Comparison of ENCODE assay signal across 11 mouse cellular contexts in genomic region chr12:50698613-50699442, GRCm38 (mm10). TPM values are rescaled to one million over a fixed set of nuclear protein-coding genes. Genes with fewer than 3 reads are reported as not detected.
A peak's percentile ranks its signal among the peaks of the same experiment; 100 is the strongest.
DNase-seq lines count a peak whose midpoint lies in the region; ATAC-seq lines count a peak whose summit lies in the region.
"Had no signal": no experiment of that assay in that cellular context is flagged by ENCODE, and none has a peak within 500 bp of the region (broad histone marks: within the 10 kb centered on the region; RNA-seq: fewer than 3 reads in every experiment).

No protein-coding gene starts in this region.

- H3K4me1 ChIP-seq in hindbrain, embryonic 11.5 days (replicated peaks; ENCODE audit: control insufficient read depth, insufficient read depth, low read length) = no peaks in the 10 kb centered on the region
- peaks cover 3% of the 10 kb centered on the region; the same call in 1 of the 2 replicates for H3K4me1 ChIP-seq in hindbrain, embryonic 12.5 days
- H3K4me1 ChIP-seq in forebrain, embryonic 12.5 days = peaks cover 6% of the 10 kb centered on the region; the same call in 1 of the 2 replicates
- peaks cover 7% of the 10 kb centered on the region for H3K4me1 ChIP-seq in lung, embryonic 15.5 days
- no peaks in the 10 kb centered on the region for H3K4me1 ChIP-seq in heart, embryonic 11.5 days (ENCODE audit: control insufficient read depth, insufficient read depth, low read length)
- H3K4me1 ChIP-seq: heart, embryonic 13.5 days had no signal

- H3K4me3 ChIP-seq in hindbrain, embryonic 11.5 days (ENCODE audit: low read depth, low read length) = no peak overlapping the region
- H3K4me3 ChIP-seq in hindbrain, embryonic 12.5 days = no peak overlapping the region
- H3K4me3 ChIP-seq in forebrain, embryonic 12.5 days (replicated peaks) = no peak overlapping the region
- H3K4me3 ChIP-seq in lung, embryonic 15.5 days = no peak overlapping the region
- H3K4me3 ChIP-seq in heart, embryonic 11.5 days (ENCODE audit: low read depth, low read length) = no peak overlapping the region
- H3K4me3 ChIP-seq: erythroblast, embryonic 14.5 days; heart, embryonic 13.5 days had no signal

- DNase-seq in hindbrain, embryonic 11.5 days (ENCODE audit: low spot score) = peak; percentile 6
- DNase-seq in NIH3T3 (ENCODE audit: low read depth) = peak; percentile 2
- no peak for DNase-seq in urinary bladder, adult 18-20 months (ENCODE audit: low spot score in 2 of 2)
- DNase-seq in thymus, postnatal 4 days = no peak

- H3K36me3 ChIP-seq in hindbrain, embryonic 11.5 days (ENCODE audit: control insufficient read depth, insufficient read depth, low read length) = no peaks in the 10 kb centered on the region
- no peaks in the 10 kb centered on the region for H3K36me3 ChIP-seq in hindbrain, embryonic 12.5 days
- H3K36me3 ChIP-seq in forebrain, embryonic 12.5 days (replicated peaks) = no peaks in the 10 kb centered on the region
- no peaks in the 10 kb centered on the region for H3K36me3 ChIP-seq in lung, embryonic 15.5 days
- H3K36me3 ChIP-seq in heart, embryonic 11.5 days (ENCODE audit: control insufficient read depth, insufficient read depth, low read length) = no peaks in the 10 kb centered on the region
- H3K36me3 ChIP-seq: heart, embryonic 13.5 days had no signal

- no peaks in the 10 kb centered on the region for H3K9me3 ChIP-seq in hindbrain, embryonic 11.5 days (ENCODE audit: control insufficient read depth, low read length)
- H3K9me3 ChIP-seq in hindbrain, embryonic 12.5 days (replicated peaks) = no peaks in the 10 kb centered on the region
- H3K9me3 ChIP-seq in forebrain, embryonic 12.5 days = no peaks in the 10 kb centered on the region
- no peaks in the 10 kb centered on the region for H3K9me3 ChIP-seq in lung, embryonic 15.5 days
- no peaks in the 10 kb centered on the region for H3K9me3 ChIP-seq in heart, embryonic 11.5 days (replicated peaks; ENCODE audit: control insufficient read depth, low read length)
- H3K9me3 ChIP-seq: heart, embryonic 13.5 days had no signal

- no peak overlapping the region for H3K9ac ChIP-seq in hindbrain, embryonic 11.5 days (ENCODE audit: low read depth, low read length)
- H3K9ac ChIP-seq in hindbrain, embryonic 12.5 days = no peak overlapping the region
- no peak overlapping the region for H3K9ac ChIP-seq in forebrain, embryonic 12.5 days
- H3K9ac ChIP-seq in lung, embryonic 15.5 days = no peak overlapping the region
- no peak overlapping the region for H3K9ac ChIP-seq in heart, embryonic 11.5 days (ENCODE audit: low read depth, low read length)
- H3K9ac ChIP-seq: heart, embryonic 13.5 days had no signal

- no peak for ATAC-seq in hindbrain, embryonic 11.5 days (ENCODE audit: low FRiP score)
- ATAC-seq in hindbrain, embryonic 12.5 days (ENCODE audit: low FRiP score) = no peak
- peak; percentile 51; the same call in 1 of the 2 replicates for ATAC-seq in forebrain, embryonic 12.5 days (ENCODE audit: low FRiP score)
- ATAC-seq in lung, embryonic 15.5 days (ENCODE audit: borderline replicate concordance, extremely low read depth, low FRiP score, low TSS enrichment) = peak; percentile 86; the same call in 1 of the 2 replicates
- ATAC-seq in heart, embryonic 11.5 days (replicated peaks; ENCODE audit: insufficient number of reproducible peaks, low FRiP score, low TSS enrichment) = no peak

- H3K27ac ChIP-seq in hindbrain, embryonic 11.5 days (ENCODE audit: low read depth, low read length) = no peak overlapping the region
- no peak overlapping the region for H3K27ac ChIP-seq in hindbrain, embryonic 12.5 days
- H3K27ac ChIP-seq in forebrain, embryonic 12.5 days = no peak overlapping the region
- peak overlapping the region; percentile 74 for H3K27ac ChIP-seq in lung, embryonic 15.5 days
- no peak overlapping the region for H3K27ac ChIP-seq in heart, embryonic 11.5 days (ENCODE audit: low read depth, low read length)
- H3K27ac ChIP-seq: heart, embryonic 13.5 days; kidney, postnatal 0 days had no signal

- H3K4me2 ChIP-seq in hindbrain, embryonic 11.5 days (replicated peaks; ENCODE audit: low read depth, low read length) = no peak overlapping the region
- H3K4me2 ChIP-seq in hindbrain, embryonic 12.5 days (replicated peaks) = no peak overlapping the region
- no peak overlapping the region for H3K4me2 ChIP-seq in forebrain, embryonic 12.5 days
- H3K4me2 ChIP-seq in lung, embryonic 15.5 days = peak overlapping the region; percentile 20; the same call in 1 of the 2 replicates
- no peak overlapping the region for H3K4me2 ChIP-seq in heart, embryonic 11.5 days
- H3K4me2 ChIP-seq: heart, embryonic 13.5 days had no signal

- no peaks in the 10 kb centered on the region for H3K27me3 ChIP-seq in hindbrain, embryonic 11.5 days (ENCODE audit: control insufficient read depth, insufficient read depth, low read length)
- no peaks in the 10 kb centered on the region for H3K27me3 ChIP-seq in hindbrain, embryonic 12.5 days
- no peaks in the 10 kb centered on the region for H3K27me3 ChIP-seq in forebrain, embryonic 12.5 days
- H3K27me3 ChIP-seq in lung, embryonic 15.5 days = no peaks in the 10 kb centered on the region
- H3K27me3 ChIP-seq in heart, embryonic 11.5 days (ENCODE audit: control insufficient read depth, insufficient read depth, low read length) = no peaks in the 10 kb centered on the region
- H3K27me3 ChIP-seq: heart, embryonic 13.5 days had no signal

- WGBS in hindbrain, embryonic 11.5 days = 58% methylated on average over 5 of the region's 5 CpGs
- WGBS in hindbrain, embryonic 12.5 days = 39% methylated on average over 5 of the region's 5 CpGs
- 55% methylated on average over 5 of the region's 5 CpGs for WGBS in forebrain, embryonic 12.5 days
- WGBS in lung, embryonic 15.5 days = 20% methylated on average over 5 of the region's 5 CpGs
- 59% methylated on average over 5 of the region's 5 CpGs for WGBS in heart, embryonic 11.5 days (ENCODE audit: insufficient replicate concordance)

RNA-seq across cellular contexts. Expression of gene Prkd1, which starts 49.9 kb away (rescaled TPM):
- polyA plus RNA-seq in hindbrain, embryonic 11.5 days (2014; fragmentation: Nextera tagmentation; extraction: Ambion mirVana) = 4.5 and 5.1 TPM in 2 replicates
- polyA plus RNA-seq in hindbrain, embryonic 12.5 days (2016; fragmentation: Nextera tagmentation; extraction: Ambion mirVana) = 5.3 and 5.5 TPM in 2 replicates
- 8.2 and 8.7 TPM in 2 replicates for polyA plus RNA-seq in forebrain, embryonic 12.5 days (2016; fragmentation: Nextera tagmentation; extraction: Ambion mirVana)
- polyA plus RNA-seq in lung, embryonic 15.5 days (2015; fragmentation: Nextera tagmentation; extraction: Ambion mirVana) = 5.5 and 5.6 TPM in 2 replicates
- 4.9 and 6.6 TPM in 2 replicates for polyA plus RNA-seq in heart, embryonic 11.5 days (2014; fragmentation: Nextera tagmentation; extraction: Ambion mirVana)

Comparison
In these comparisons a context has a peak if more than half of its experiments do, and no peak if none do; other contexts are left out.
1. ATAC-seq: peak in forebrain, embryonic 12.5 days (single experiment) and lung, embryonic 15.5 days (single experiment); none in hindbrain, embryonic 11.5 days (single experiment), hindbrain, embryonic 12.5 days (single experiment) and heart, embryonic 11.5 days (single experiment).
2. DNase-seq: peak in hindbrain, embryonic 11.5 days (single experiment) and NIH3T3 (single experiment); none in urinary bladder, adult 18-20 months (0 of 2) and thymus, postnatal 4 days (single experiment).